Mouse (Mus musculus): Measurements from ENCODE around the gene Mex3a.
"Not testable (repeated sequence)": the region's sequence is repeated elsewhere in the genome, so short reads cannot be mapped to it uniquely, and the experiment has no call there.

Mex3a gene

GRCm38 (mm10) chr3:88569093-88569492 is 36.9 kb downstream of the Mex3a start:
- no peak for DNase-seq (ENCODE audit: low spot score in 2 of 2)

- no peak for DNase-seq (ENCODE audit: low spot score in 2 of 2)
Measured at GRCm38 (mm10) chr3:88569694-88570093, 37.5 kb downstream of the Mex3a start.

GRCm38 (mm10) chr3:88570341-88570740 is 38.1 kb downstream of the Mex3a start:
- DNase-seq (ENCODE audit: low spot score in 2 of 2): no peak

- no peak for DNase-seq (ENCODE audit: low spot score in 2 of 2)
Measured at GRCm38 (mm10) chr3:88571856-88572255, 39.7 kb downstream of the Mex3a start.

- DNase-seq (ENCODE audit: low spot score in 2 of 2): no peak
Measured at GRCm38 (mm10) chr3:88572835-88573234, 40.6 kb downstream of the Mex3a start.

- DNase-seq (ENCODE audit: low spot score in 2 of 2): no peak
Measured at GRCm38 (mm10) chr3:88573810-88574209, 41.6 kb downstream of the Mex3a start.

- no peak for DNase-seq (ENCODE audit: low spot score in 2 of 2)
Measured at GRCm38 (mm10) chr3:88575540-88575939, 43.3 kb downstream of the Mex3a start, which contains the start of gene Ssr2. TSS of gene Ssr2 (plus strand) at chr3:88575876.

- not testable (repeated sequence) for DNase-seq (ENCODE audit: low spot score in 2 of 2)
Measured at GRCm38 (mm10) chr3:88577846-88578245, 45.7 kb downstream of the Mex3a start.

GRCm38 (mm10) chr3:88578498-88579424 is 46.6 kb downstream of the Mex3a start:
- no peak for DNase-seq (ENCODE audit: low spot score in 2 of 2)

- DNase-seq (ENCODE audit: low spot score in 2 of 2): peak; percentile 84 to 85
Measured at GRCm38 (mm10) chr3:88579454-88580117, 47.4 kb downstream of the Mex3a start.

- no peak for DNase-seq (ENCODE audit: low spot score in 2 of 2)
Measured at GRCm38 (mm10) chr3:88585769-88586168, 53.6 kb downstream of the Mex3a start.

GRCm38 (mm10) chr3:88586640-88587039 is 54.4 kb downstream of the Mex3a start:
- no peak for DNase-seq (ENCODE audit: low spot score in 2 of 2)

- no peak for DNase-seq (ENCODE audit: low spot score in 2 of 2)
Measured at GRCm38 (mm10) chr3:88590246-88590645, 58.1 kb downstream of the Mex3a start.

All from right cerebral cortex, adult 2 months (tissue).